Comparison of ENCODE assay signal across 8 mouse cellular contexts in genomic region chr19:7164820-7165323, GRCm38 (mm10). TPM values are rescaled to one million over a fixed set of nuclear protein-coding genes. Genes with fewer than 3 reads are reported as not detected.
DNase-seq lines count a peak whose midpoint lies in the region; ATAC-seq and TF ChIP-seq lines count a peak whose summit lies in the region.

No protein-coding gene starts in this region.

- peak overlapping the region; percentile 68 for H3K4me3 ChIP-seq in heart, embryonic 11.5 days (ENCODE audit: low read depth, low read length)
- peak overlapping the region; percentile 67 to 88 for H3K4me3 ChIP-seq in ES-E14 (ENCODE audit: insufficient read depth in 1 of 2, low read depth in 1 of 2, low read length in 2 of 2, poor library complexity in 1 of 2, severe bottlenecking in 1 of 2)
- H3K4me3 ChIP-seq in embryonic facial prominence, embryonic 15.5 days (replicated peaks), result peak overlapping the region; percentile 76
- peak overlapping the region; percentile 68 for H3K4me3 ChIP-seq in limb, embryonic 10.5 days
- peak overlapping the region; percentile 76 for H3K4me3 ChIP-seq in neural tube, embryonic 14.5 days (ENCODE audit: low read depth, low read length)

- ATAC-seq in heart, embryonic 11.5 days (replicated peaks; ENCODE audit: insufficient number of reproducible peaks, low FRiP score, low TSS enrichment), result no peak
- peak; percentile 23; the same call in 1 of the 2 replicates for ATAC-seq in embryonic facial prominence, embryonic 15.5 days (ENCODE audit: insufficient number of reproducible peaks, low FRiP score, low TSS enrichment, low read depth)
- ATAC-seq in neural tube, embryonic 14.5 days (ENCODE audit: low read depth), result 0 out of 2 replicates have a peak, but pooled peaks have one; percentile 1

- H3K27ac ChIP-seq in heart, embryonic 11.5 days (ENCODE audit: low read depth, low read length), result no peak overlapping the region
- H3K27ac ChIP-seq in ES-E14 (ENCODE audit: insufficient read depth, low read depth, low read length, poor library complexity, severe bottlenecking), result no peak overlapping the region
- H3K27ac ChIP-seq in embryonic facial prominence, embryonic 15.5 days (replicated peaks), result peak overlapping the region; percentile 55
- peak overlapping the region; percentile 82 for H3K27ac ChIP-seq in limb, embryonic 10.5 days
- no peak overlapping the region; the same call in 1 of the 2 replicates for H3K27ac ChIP-seq in neural tube, embryonic 14.5 days (ENCODE audit: low read depth, low read length)

- under 1% methylated on average over 35 of the region's 35 CpGs for WGBS in heart, embryonic 11.5 days (ENCODE audit: insufficient replicate concordance)
- WGBS in embryonic facial prominence, embryonic 15.5 days, result under 1% methylated on average over 35 of the region's 35 CpGs
- under 1% methylated on average over 35 of the region's 35 CpGs for WGBS in limb, embryonic 10.5 days
- WGBS in neural tube, embryonic 14.5 days, result under 1% methylated on average over 28 of the region's 35 CpGs

- no peaks in the 10 kb centered on the region for H3K36me3 ChIP-seq in heart, embryonic 11.5 days (ENCODE audit: control insufficient read depth, insufficient read depth, low read length)
- no peaks in the 10 kb centered on the region for H3K36me3 ChIP-seq in ES-E14 (ENCODE audit: control insufficient read depth, insufficient read depth, low read length, poor library complexity, severe bottlenecking)
- no peaks in the 10 kb centered on the region for H3K36me3 ChIP-seq in embryonic facial prominence, embryonic 15.5 days
- H3K36me3 ChIP-seq in limb, embryonic 10.5 days, result no peaks in the 10 kb centered on the region
- H3K36me3 ChIP-seq in neural tube, embryonic 14.5 days (ENCODE audit: control insufficient read depth, insufficient read depth, low read length), result no peaks in the 10 kb centered on the region

- peaks cover 20% of the 10 kb centered on the region for H3K4me1 ChIP-seq in heart, embryonic 11.5 days (ENCODE audit: control insufficient read depth, insufficient read depth, low read length)
- peaks cover 1 to 8% of the 10 kb centered on the region in 2 experiments; a peak in 3 of 4 replicates for H3K4me1 ChIP-seq in ES-E14 (ENCODE audit: control insufficient read depth in 2 of 2, insufficient read depth in 2 of 2, low read length in 2 of 2, poor library complexity in 1 of 2)
- H3K4me1 ChIP-seq in embryonic facial prominence, embryonic 15.5 days, result peaks cover 43% of the 10 kb centered on the region
- peaks cover 54% of the 10 kb centered on the region for H3K4me1 ChIP-seq in limb, embryonic 10.5 days
- peaks cover 25% of the 10 kb centered on the region for H3K4me1 ChIP-seq in neural tube, embryonic 14.5 days (ENCODE audit: control insufficient read depth, insufficient read depth, low read length)

- peak overlapping the region; percentile 68 for H3K9ac ChIP-seq in heart, embryonic 11.5 days (ENCODE audit: low read depth, low read length)
- H3K9ac ChIP-seq in ES-E14 (ENCODE audit: insufficient read depth, low read depth, low read length, poor library complexity, severe bottlenecking), result peak overlapping the region; percentile 64
- H3K9ac ChIP-seq in embryonic facial prominence, embryonic 15.5 days, result peak overlapping the region; percentile 75
- peak overlapping the region; percentile 74 for H3K9ac ChIP-seq in neural tube, embryonic 14.5 days (replicated peaks; ENCODE audit: low read depth, low read length)

- peak overlapping the region; percentile 99 for H3K4me2 ChIP-seq in heart, embryonic 11.5 days
- peak overlapping the region; percentile 95 for H3K4me2 ChIP-seq in embryonic facial prominence, embryonic 15.5 days (replicated peaks)
- H3K4me2 ChIP-seq in neural tube, embryonic 14.5 days (ENCODE audit: low read depth, low read length), result peak overlapping the region; percentile 91

- no peaks in the 10 kb centered on the region for H3K9me3 ChIP-seq in heart, embryonic 11.5 days (replicated peaks; ENCODE audit: control insufficient read depth, low read length)
- no peaks in the 10 kb centered on the region for H3K9me3 ChIP-seq in ES-E14 (ENCODE audit: control insufficient read depth, insufficient read depth, low read depth, low read length)
- no peaks in the 10 kb centered on the region for H3K9me3 ChIP-seq in embryonic facial prominence, embryonic 15.5 days (replicated peaks)
- H3K9me3 ChIP-seq in limb, embryonic 10.5 days (replicated peaks), result no peaks in the 10 kb centered on the region
- H3K9me3 ChIP-seq in neural tube, embryonic 14.5 days (ENCODE audit: control insufficient read depth, low read length), result no peaks in the 10 kb centered on the region

- peaks cover 65% of the 10 kb centered on the region for H3K27me3 ChIP-seq in heart, embryonic 11.5 days (ENCODE audit: control insufficient read depth, insufficient read depth, low read length)
- H3K27me3 ChIP-seq in embryonic facial prominence, embryonic 15.5 days, result peaks cover 18% of the 10 kb centered on the region
- H3K27me3 ChIP-seq in limb, embryonic 10.5 days (ENCODE audit: low read depth, poor library complexity, severe bottlenecking), result peaks cover 100% of the 10 kb centered on the region
- H3K27me3 ChIP-seq in neural tube, embryonic 14.5 days (ENCODE audit: control insufficient read depth, insufficient read depth, low read length), result peaks cover 13% of the 10 kb centered on the region; the same call in 1 of the 2 replicates

- DNase-seq in heart, adult 18-20 months, result no peak
- no peak for DNase-seq in ES-E14 (ENCODE audit: low read depth, low spot score)
- peak; percentile 57 for DNase-seq in limb, embryonic 10.5 days (ENCODE audit: low spot score)
- no peak for DNase-seq in ovary, postnatal 14 days (ENCODE audit: low spot score)
- DNase-seq in lung, adult 18-20 months, result no peak

- in situ Hi-C loops in ES-E14 (cut with MboI; ENCODE audit: low sequenced_read_pairs in 2 of 2, unreplicated experiment in 2 of 2), result no loop called here

TF ChIP-seq in ES-E14, 5 proteins besides CTCF, POLR2A, EP300 and RAD21:
- TF ChIP-seq CHD2 (IDR thresholded peaks at IDR 0.05; ENCODE audit: low read depth, low read length) (no peak), ZC3H11A (IDR thresholded peaks at IDR 0.05; ENCODE audit: borderline replicate concordance, low read depth, low read length) (no peak)

RNA-seq across cellular contexts. Expression of gene Otub1, which starts 41.2 kb away (rescaled TPM):
- 172 and 186 TPM in 2 replicates for polyA plus RNA-seq in heart, embryonic 11.5 days (2014; fragmentation: Nextera tagmentation; extraction: Ambion mirVana)
- 10 to 100 TPM; 73.8 to 78.7 TPM for total RNA-seq in heart, adult 18-20 months (2021)
- total RNA-seq in ES-E14 (2012; rRNA removed), result 117 and 123 TPM in 2 replicates
- polyA plus RNA-seq in embryonic facial prominence, embryonic 15.5 days (2015; fragmentation: Nextera tagmentation; extraction: Ambion mirVana), result 206 and 214 TPM in 2 replicates
- 252 and 263 TPM in 2 replicates for polyA plus RNA-seq in limb, embryonic 10.5 days (2016; fragmentation: Nextera tagmentation; extraction: Ambion mirVana)
- 240 and 255 TPM in 2 replicates for polyA plus RNA-seq in neural tube, embryonic 14.5 days (2014; fragmentation: Nextera tagmentation; extraction: Ambion mirVana)

RNA-seq across cellular contexts. Expression of gene Cox8a, which starts 52.5 kb away (rescaled TPM):
- polyA plus RNA-seq in heart, embryonic 11.5 days (2014; fragmentation: Nextera tagmentation; extraction: Ambion mirVana), result 1,752 and 1,771 TPM in 2 replicates
- 100 to 1,000 TPM; 344 to 429 TPM for total RNA-seq in heart, adult 18-20 months (2021)
- 882 and 1,211 TPM in 2 replicates for total RNA-seq in ES-E14 (2012; rRNA removed)
- 822 and 870 TPM in 2 replicates for polyA plus RNA-seq in embryonic facial prominence, embryonic 15.5 days (2015; fragmentation: Nextera tagmentation; extraction: Ambion mirVana)
- 862 and 928 TPM in 2 replicates for polyA plus RNA-seq in limb, embryonic 10.5 days (2016; fragmentation: Nextera tagmentation; extraction: Ambion mirVana)
- polyA plus RNA-seq in neural tube, embryonic 14.5 days (2014; fragmentation: Nextera tagmentation; extraction: Ambion mirVana), result 1,130 and 1,330 TPM in 2 replicates

RNA-seq across cellular contexts. Expression of gene Flrt1, which starts 59.3 kb away (rescaled TPM):
- polyA plus RNA-seq in heart, embryonic 11.5 days (2014; fragmentation: Nextera tagmentation; extraction: Ambion mirVana), result 0.79 and 0.97 TPM in 2 replicates
- total RNA-seq in heart, adult 18-20 months (2021), result 1 to 10 TPM in 1 of 2 experiments, under 1 TPM in 1; 0.82 to 1.4 TPM
- 0.36 and 0.48 TPM in 2 replicates for total RNA-seq in ES-E14 (2012; rRNA removed)
- polyA plus RNA-seq in embryonic facial prominence, embryonic 15.5 days (2015; fragmentation: Nextera tagmentation; extraction: Ambion mirVana), result 13.5 and 19.2 TPM in 2 replicates
- polyA plus RNA-seq in limb, embryonic 10.5 days (2016; fragmentation: Nextera tagmentation; extraction: Ambion mirVana), result 0.54 and 1.6 TPM in 2 replicates
- polyA plus RNA-seq in neural tube, embryonic 14.5 days (2014; fragmentation: Nextera tagmentation; extraction: Ambion mirVana), result 11.0 and 13.3 TPM in 2 replicates

Comparison
In these comparisons a context has a peak if more than half of its experiments do, and no peak if none do; other contexts are left out.
1. H3K27ac ChIP-seq: peak in embryonic facial prominence, embryonic 15.5 days (single experiment) and limb, embryonic 10.5 days (single experiment); none in heart, embryonic 11.5 days (single experiment), ES-E14 (single experiment) and neural tube, embryonic 14.5 days (single experiment).
2. Peak in every context shown above with its lines, with median percentiles within 50 percentile points of each other: H3K4me2 ChIP-seq, H3K4me3 ChIP-seq and H3K9ac ChIP-seq.